Mouse (Mus musculus) intestine, postnatal 0 days (tissue): ENCODE results near the gene Inf2. TPM values are rescaled to one million over a fixed set of nuclear protein-coding genes. Genes with fewer than 3 reads are reported as not detected.

Source experiments
- ATAC-seq: fragments of 200-750 bp; cut with Nextera tagmentation; 2 replicates; pipeline ENCODE4 v1.8.0; 2017; ENCODE audit warnings: mild to moderate bottlenecking, moderate TSS enrichment, moderate library complexity
- H3K27ac ChIP-seq: fragments of 300-500 bp; sonication (generic); 2 replicates; pipeline ENCODE4 v1.5.1; 2014; ENCODE audit warnings: mild to moderate bottlenecking, low read depth, low read length, moderate library complexity
- H3K27me3 ChIP-seq: fragments of 300-500 bp; sonication (generic); replicated peaks from 2 replicates; pipeline ENCODE4 v1.6.1; 2014; ENCODE audit warnings: low read length, mixed read lengths; ENCODE audit not compliant: control insufficient read depth, insufficient read depth
- H3K36me3 ChIP-seq: fragments of 300-500 bp; sonication (generic); 2 replicates; pipeline ENCODE4 v1.6.1; 2014; ENCODE audit warnings: mild to moderate bottlenecking, moderate library complexity; ENCODE audit not compliant: control insufficient read depth, insufficient read depth
- H3K4me1 ChIP-seq: fragments of 300-500 bp; sonication (generic); replicated peaks from 2 replicates; pipeline ENCODE4 v1.6.1; 2014; ENCODE audit warnings: antibody characterized with exemption, low read length, mixed read lengths; ENCODE audit not compliant: control insufficient read depth, insufficient read depth
- H3K4me2 ChIP-seq: fragments of 300-500 bp; sonication (generic); replicated peaks from 2 replicates; pipeline ENCODE4 v1.6.1; 2014; ENCODE audit warnings: low read depth, mild to moderate bottlenecking, moderate library complexity
- H3K4me3 ChIP-seq: fragments of 300-500 bp; sonication (generic); 2 replicates; pipeline ENCODE4 v1.5.1; 2014; ENCODE audit warnings: low read depth, low read length
- H3K9ac ChIP-seq: fragments of 300-500 bp; sonication (generic); 2 replicates; pipeline ENCODE4 v1.6.1; 2014; ENCODE audit warnings: mild to moderate bottlenecking, low read depth, low read length
- H3K9me3 ChIP-seq: fragments of 300-500 bp; sonication (generic); 2 replicates; pipeline ENCODE4 v1.6.1; 2016; ENCODE audit warnings: mixed run types; ENCODE audit not compliant: control insufficient read depth
- CTCF ChIP-seq: sonication (generic); IDR thresholded peaks from 2 replicates; pipeline ENCODE4 v1.5.1; 2016; ENCODE audit warnings: low read depth, mild to moderate bottlenecking, control low read depth, antibody characterized with exemption, moderate library complexity
- whole genome bisulfite sequencing: fragments of 180-500 bp; shearing (Covaris S2); extraction: QIAGEN DNeasy Blood & Tissue Kit; methylation state at CpG from one replicate; pipeline ENCODE4 v1.1.7; 2014; 5-methylcytosine and 5-hydroxymethylcytosine counted together
- polyA plus RNA-seq: library from polyadenylated mRNA; unstranded; fragments of >200 nt; fragmentation: Nextera tagmentation; extraction: Ambion mirVana; gene quantifications from 2 replicates; pipeline ENCODE4 v1.2.1, GENCODE M21; 2015

The Inf2 gene
- polyA plus RNA-seq, 1 experiment from 2014 or later: 0.70 TPM

GRCm38 (mm10) chr12:112626455-112626854 is 37.9 kb downstream of the Inf2 start:
- ATAC-seq: no peak

DNA sequence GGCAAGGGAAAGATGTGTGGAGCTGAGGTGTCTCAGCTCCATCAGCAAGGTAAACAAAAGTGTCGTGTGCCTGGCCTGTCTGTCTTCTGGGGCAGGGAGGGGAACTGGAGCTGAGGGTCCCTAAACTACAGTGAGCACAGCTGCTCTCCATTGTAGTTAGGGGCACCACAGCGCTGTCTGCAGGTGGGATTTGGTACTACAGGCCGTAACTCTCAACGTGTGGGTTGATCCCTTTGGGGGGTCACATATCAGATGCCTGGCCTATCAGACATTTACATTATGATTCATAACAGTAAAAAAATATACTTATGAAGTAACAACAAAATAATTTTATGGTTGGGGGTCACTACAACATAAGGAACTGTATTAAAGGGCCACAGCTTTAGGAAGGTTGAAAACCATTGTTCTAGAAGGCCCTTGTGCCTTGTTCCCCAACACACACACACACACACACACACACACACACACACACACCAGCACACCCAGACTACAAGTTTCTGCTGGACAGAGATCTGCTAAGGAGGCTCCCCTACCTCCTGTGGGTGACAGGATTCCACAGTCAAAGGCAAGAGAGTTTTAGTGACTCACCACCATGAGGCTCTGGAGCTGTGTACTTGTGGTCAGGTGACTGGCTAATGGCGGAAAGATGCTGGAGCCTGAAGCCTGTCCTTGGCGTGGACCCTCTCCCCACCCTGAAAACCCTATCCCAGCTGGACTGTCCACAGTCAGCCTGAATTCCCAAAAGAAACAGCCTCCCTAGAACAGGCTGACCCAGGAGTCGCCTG is 38.7 kb downstream of the Inf2 start:
- Histone ChIP-seq H3K27ac (no peak overlapping the region), H3K4me1 (peaks cover 17% of the 10 kb centered on the region), H3K36me3 (no peaks in the 10 kb centered on the region), H3K9ac (no peak overlapping the region), H3K4me2 (no peak overlapping the region), H3K4me3 (no peak overlapping the region), H3K9me3 (no peaks in the 10 kb centered on the region), H3K27me3 (no peaks in the 10 kb centered on the region)
- WGBS: 68% methylated on average over 7 of the region's 7 CpGs
- TF ChIP-seq CTCF: peak; percentile 69
- ATAC-seq: no peak

More at GRCm38 (mm10) chr12:112626455-112626854, 37.9 kb downstream of the Inf2 start:
- H3K4me2 ChIP-seq: no peak overlapping the region
- H3K27me3 ChIP-seq: 0 out of 2 replicates have a peak, but pooled peaks cover 4% of the 10 kb centered on the region
- WGBS: 54% methylated on average over 6 of the region's 6 CpGs
- no peaks in the 10 kb centered on the region for H3K9me3 ChIP-seq
- peaks cover 17% of the 10 kb centered on the region for H3K4me1 ChIP-seq
- no peak overlapping the region for H3K9ac ChIP-seq
- no peak overlapping the region for H3K4me3 ChIP-seq
- H3K27ac ChIP-seq: no peak overlapping the region
- no peaks in the 10 kb centered on the region for H3K36me3 ChIP-seq
- TF ChIP-seq CTCF: no peak

DNA sequence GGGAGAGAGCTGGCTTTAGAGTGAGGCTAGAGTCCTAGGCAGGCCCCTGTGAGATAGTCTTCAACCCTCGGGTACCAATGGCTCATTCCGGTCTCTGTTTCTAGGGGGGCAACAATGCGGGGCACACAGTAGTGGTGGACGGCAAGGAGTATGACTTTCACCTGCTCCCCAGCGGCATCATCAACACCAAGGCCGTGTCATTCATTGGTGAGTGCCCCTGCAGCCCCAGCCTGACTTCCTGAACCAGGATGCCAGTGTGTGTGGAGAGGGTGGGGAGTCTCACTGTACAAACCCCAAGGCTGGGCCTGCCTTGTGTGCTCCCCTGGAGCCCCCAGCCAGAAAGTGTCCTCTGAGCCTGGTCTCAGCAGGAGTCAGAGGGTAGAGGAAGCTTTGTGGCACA is 39.6 kb downstream of the Inf2 start:
- H3K9me3 ChIP-seq: no peaks in the 10 kb centered on the region
- no peak overlapping the region for H3K4me3 ChIP-seq
- no peak overlapping the region for H3K9ac ChIP-seq
- H3K36me3 ChIP-seq: no peaks in the 10 kb centered on the region
- no peak overlapping the region for H3K4me2 ChIP-seq
- H3K27ac ChIP-seq: no peak overlapping the region
- WGBS: 87% methylated on average over 6 of the region's 6 CpGs
- ATAC-seq: no peak
- H3K4me1 ChIP-seq: peaks cover 17% of the 10 kb centered on the region
- TF ChIP-seq CTCF: no peak
- H3K27me3 ChIP-seq: no peaks in the 10 kb centered on the region

- WGBS: 22% methylated on average over 19 of the region's 19 CpGs
Measured at GRCm38 (mm10) chr12:112628928-112629721, 40.5 kb downstream of the Inf2 start.

GRCm38 (mm10) chr12:112630029-112630428 is 41.4 kb downstream of the Inf2 start:
- Histone ChIP-seq H3K4me2 (no peak overlapping the region), H3K4me3 (no peak overlapping the region), H3K9ac (no peak overlapping the region), H3K36me3 (no peaks in the 10 kb centered on the region), H3K4me1 (peaks cover 17% of the 10 kb centered on the region), H3K27ac (no peak overlapping the region), H3K27me3 (no peaks in the 10 kb centered on the region), H3K9me3 (no peaks in the 10 kb centered on the region)
- no peak for ATAC-seq
- 93% methylated on average over 12 of the region's 12 CpGs for WGBS
- no peak for TF ChIP-seq CTCF

More at GRCm38 (mm10) chr12:112628928-112629721, 40.5 kb downstream of the Inf2 start:
- Histone ChIP-seq H3K4me2 (peak overlapping the region; percentile 50), H3K36me3 (no peaks in the 10 kb centered on the region), H3K27me3 (no peaks in the 10 kb centered on the region), H3K4me1 (peaks cover 17% of the 10 kb centered on the region), H3K9ac (no peak overlapping the region), H3K27ac (no peak overlapping the region; the same call in 1 of the 2 replicates), H3K9me3 (no peaks in the 10 kb centered on the region), H3K4me3 (0 out of 2 replicates have a peak overlapping the region, but pooled peaks have one; percentile 1)
- ATAC-seq: peak; percentile 23; the same call in 1 of the 2 replicates
- TF ChIP-seq CTCF: no peak

DNA sequence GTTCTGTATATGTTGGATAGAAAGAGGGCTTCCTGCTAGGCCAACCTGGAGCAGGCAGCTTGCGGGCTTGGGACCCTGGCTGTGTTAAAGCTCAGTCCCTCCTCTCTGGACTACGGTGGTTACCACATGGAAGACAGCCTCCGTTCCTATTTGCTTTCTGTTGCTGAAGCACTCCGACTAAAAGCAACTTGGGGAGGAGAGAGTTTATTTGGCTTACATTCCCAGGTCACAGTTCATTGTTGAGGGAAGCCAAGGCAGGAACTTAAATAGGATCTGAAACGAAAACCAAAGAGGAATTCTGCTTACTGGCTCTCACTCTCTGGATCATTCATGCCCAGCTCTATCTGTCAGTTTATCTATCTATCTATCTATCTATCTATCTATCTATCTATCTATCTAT is 42.2 kb downstream of the Inf2 start:
- TF ChIP-seq CTCF: no peak
- no peak overlapping the region for H3K4me2 ChIP-seq
- H3K4me1 ChIP-seq: peaks cover 17% of the 10 kb centered on the region
- H3K27me3 ChIP-seq: no peaks in the 10 kb centered on the region
- 78% methylated on average over 5 of the region's 5 CpGs for WGBS
- no peaks in the 10 kb centered on the region for H3K36me3 ChIP-seq
- no peak for ATAC-seq
- no peaks in the 10 kb centered on the region for H3K9me3 ChIP-seq
- no peak overlapping the region for H3K27ac ChIP-seq
- no peak overlapping the region for H3K4me3 ChIP-seq
- H3K9ac ChIP-seq: no peak overlapping the region
